Mouse (Mus musculus): ENCODE data around the gene Rab37.

- TF ChIP-seq CTCF (IDR thresholded peaks at IDR 0.05; ENCODE audit: low read depth), result peak; percentile 22
- TF ChIP-seq EP300 (optimal IDR thresholded peaks at IDR 0.05), result no peak
Observed at GRCm38 (mm10) chr11:115188539-115189231, 97.5 kb downstream of the Rab37 start.
